8 mouse cellular contexts compared by ENCODE assay signal in genomic region chr11:55405601-55406469, GRCm38 (mm10). TPM values are rescaled to one million over a fixed set of nuclear protein-coding genes. Genes with fewer than 3 reads are reported as not detected.
DNase-seq lines count a peak whose midpoint lies in the region; ATAC-seq lines count a peak whose summit lies in the region.
"Had no signal": no experiment of that assay in that cellular context is flagged by ENCODE, and none has a peak within 500 bp of the region (broad histone marks: within the 10 kb centered on the region; RNA-seq: fewer than 3 reads in every experiment).

No protein-coding gene starts in this region.

- no peaks in the 10 kb centered on the region for H3K9me3 ChIP-seq in heart, embryonic 15.5 days (replicated peaks)
- H3K9me3 ChIP-seq in liver, embryonic 11.5 days (ENCODE audit: control insufficient read depth, low read length): no peaks in the 10 kb centered on the region
- H3K9me3 ChIP-seq: midbrain, embryonic 12.5 days had no signal

- 59% methylated on average over 8 of the region's 8 CpGs for WGBS in heart, embryonic 15.5 days
- WGBS in liver, embryonic 11.5 days: 56% methylated on average over 8 of the region's 8 CpGs

- H3K4me3 ChIP-seq in heart, embryonic 15.5 days: no peak overlapping the region
- H3K4me3 ChIP-seq in liver, embryonic 11.5 days (ENCODE audit: low read depth, low read length): no peak overlapping the region
- H3K4me3 ChIP-seq: midbrain, embryonic 12.5 days had no signal

- 0 out of 2 replicates have a peak, but pooled peaks cover 7% of the 10 kb centered on the region for H3K4me1 ChIP-seq in heart, embryonic 15.5 days (replicated peaks)
- no peaks in the 10 kb centered on the region for H3K4me1 ChIP-seq in liver, embryonic 11.5 days (replicated peaks; ENCODE audit: control insufficient read depth, insufficient read depth, low read length)
- H3K4me1 ChIP-seq: midbrain, embryonic 12.5 days had no signal

- peak; percentile 89 for DNase-seq in 416B (ENCODE audit: low read depth)
- DNase-seq in adrenal gland, adult 2 months: peak; percentile 88
- DNase-seq in liver, embryonic 11.5 days (ENCODE audit: low spot score): no peak
- no peak for DNase-seq in frontal cortex, postnatal 25 days (ENCODE audit: low spot score in 2 of 2)
- no peak for DNase-seq in T-cell, adult 2 months (ENCODE audit: low spot score)
- no peak for DNase-seq in cerebellum, adult 9-11 months

- ATAC-seq in heart, embryonic 15.5 days (replicated peaks; ENCODE audit: insufficient number of reproducible peaks, insufficient read depth, low FRiP score, low read depth): peak; percentile 55
- ATAC-seq in liver, embryonic 11.5 days (replicated peaks; ENCODE audit: low FRiP score): no peak

- H3K27me3 ChIP-seq in heart, embryonic 15.5 days: no peaks in the 10 kb centered on the region
- H3K27me3 ChIP-seq in liver, embryonic 11.5 days (replicated peaks; ENCODE audit: control insufficient read depth, insufficient read depth, low read length): no peaks in the 10 kb centered on the region
- H3K27me3 ChIP-seq: midbrain, embryonic 12.5 days had no signal

- peaks cover 90% of the 10 kb centered on the region for H3K36me3 ChIP-seq in heart, embryonic 15.5 days
- H3K36me3 ChIP-seq in liver, embryonic 11.5 days (ENCODE audit: control insufficient read depth, insufficient read depth, low read length): peaks cover 30% of the 10 kb centered on the region

- H3K27ac ChIP-seq in heart, embryonic 15.5 days: peak overlapping the region; percentile 71
- peak overlapping the region; percentile 38; the same call in 1 of the 2 replicates for H3K27ac ChIP-seq in liver, embryonic 11.5 days (ENCODE audit: low read depth, low read length)
- H3K27ac ChIP-seq: midbrain, embryonic 12.5 days had no signal

- no peak overlapping the region for H3K9ac ChIP-seq in heart, embryonic 15.5 days
- H3K9ac ChIP-seq in liver, embryonic 11.5 days (ENCODE audit: low read depth, low read length): no peak overlapping the region
- H3K9ac ChIP-seq: midbrain, embryonic 12.5 days had no signal

- H3K4me2 ChIP-seq in heart, embryonic 15.5 days: no peak overlapping the region
- H3K4me2 ChIP-seq in liver, embryonic 11.5 days: no peak overlapping the region
- H3K4me2 ChIP-seq: midbrain, embryonic 12.5 days had no signal

RNA-seq across cellular contexts. Expression of gene Sparc, which starts 17.1 kb away (rescaled TPM):
- total RNA-seq in adrenal gland, adult 2 months (2021): 1,000 to 10,000 TPM; 1,553 to 3,019 TPM
- 4,707 and 5,966 TPM in 2 replicates for polyA plus RNA-seq in adrenal gland, adult 2 months (2012; rRNA removed)
- 1,914 and 2,149 TPM in 2 replicates for polyA plus RNA-seq in heart, embryonic 15.5 days (2015; fragmentation: Nextera tagmentation; extraction: Ambion mirVana)
- 300 and 334 TPM in 2 replicates for polyA plus RNA-seq in liver, embryonic 11.5 days (2014; fragmentation: Nextera tagmentation; extraction: Ambion mirVana)

RNA-seq across cellular contexts. Expression of gene Atox1, which starts 55.2 kb away (rescaled TPM):
- total RNA-seq in adrenal gland, adult 2 months (2021): 100 to 1,000 TPM; 226 to 307 TPM
- 679 and 685 TPM in 2 replicates for polyA plus RNA-seq in adrenal gland, adult 2 months (2012; rRNA removed)
- polyA plus RNA-seq in heart, embryonic 15.5 days (2015; fragmentation: Nextera tagmentation; extraction: Ambion mirVana): 252 and 260 TPM in 2 replicates
- polyA plus RNA-seq in liver, embryonic 11.5 days (2014; fragmentation: Nextera tagmentation; extraction: Ambion mirVana): 243 and 270 TPM in 2 replicates

Comparison
In these comparisons a context has a peak if more than half of its experiments do, and no peak if none do; other contexts are left out.
1. DNase-seq: peak in 416B (single experiment) and adrenal gland, adult 2 months (single experiment); none in liver, embryonic 11.5 days (single experiment), frontal cortex, postnatal 25 days (0 of 2), T-cell, adult 2 months (single experiment) and cerebellum, adult 9-11 months (single experiment).